Mouse (Mus musculus): ENCODE results near the gene Plekha1. TPM values are rescaled to one million over a fixed set of nuclear protein-coding genes. Genes with fewer than 3 reads are reported as not detected.

The Plekha1 gene
- polyA plus RNA-seq, 1 experiment from 2014 or later = 21.3 TPM

DNA sequence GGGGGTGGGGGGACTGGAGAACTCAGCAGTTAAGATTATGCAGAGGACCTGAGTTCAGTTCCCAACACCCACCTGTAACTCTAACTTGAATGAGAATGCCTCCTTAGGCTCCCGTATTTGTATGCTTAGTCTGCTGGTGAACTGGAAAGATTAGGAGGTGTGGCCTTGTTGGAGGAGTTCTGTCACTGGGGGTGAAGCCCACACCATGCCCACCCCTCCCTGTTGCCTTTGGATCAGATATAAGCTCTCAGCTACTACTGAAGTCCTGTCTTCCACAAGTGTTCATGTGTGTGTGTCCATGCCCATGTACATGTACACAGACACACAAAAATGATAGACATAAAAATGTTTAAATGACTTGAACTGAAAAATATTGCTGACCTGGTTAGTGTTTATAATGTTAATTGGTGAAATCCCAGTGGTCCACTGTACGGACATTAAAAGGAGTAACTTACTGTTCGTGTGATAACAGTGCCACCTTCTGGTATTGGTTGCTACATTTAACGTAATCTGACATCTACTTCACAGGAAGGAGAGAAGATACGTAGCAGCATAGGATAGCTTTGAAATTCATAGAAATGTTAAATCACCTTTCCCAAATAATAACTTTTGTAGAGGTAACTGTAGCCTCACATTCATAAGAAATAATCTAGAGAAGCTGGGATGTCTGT is 49.3 kb downstream of the Plekha1 start:
- H3K4me1 ChIP-seq (ENCODE audit: control insufficient read depth, insufficient read depth, low read length) = no peaks in the 10 kb centered on the region
- DNase-seq (ENCODE audit: low spot score) (no peak), ATAC-seq (ENCODE audit: insufficient number of reproducible peaks, low FRiP score, low TSS enrichment, low read depth) (no peak)
- H3K9ac ChIP-seq (ENCODE audit: low read length) = no peak overlapping the region
- H3K4me2 ChIP-seq (ENCODE audit: low read depth, severe bottlenecking) = no peak overlapping the region
- no peak overlapping the region for H3K4me3 ChIP-seq (ENCODE audit: low read depth, low read length)
- no peak overlapping the region for H3K27ac ChIP-seq (replicated peaks; ENCODE audit: low read depth, low read length)
- no peaks in the 10 kb centered on the region for H3K27me3 ChIP-seq (ENCODE audit: control insufficient read depth, insufficient read depth, low read length)
- no peaks in the 10 kb centered on the region for H3K36me3 ChIP-seq (ENCODE audit: control insufficient read depth, insufficient read depth, low read length)
- no peaks in the 10 kb centered on the region for H3K9me3 ChIP-seq (ENCODE audit: control insufficient read depth, low read length)
- WGBS = 66% methylated on average over 5 of the region's 5 CpGs

DNA sequence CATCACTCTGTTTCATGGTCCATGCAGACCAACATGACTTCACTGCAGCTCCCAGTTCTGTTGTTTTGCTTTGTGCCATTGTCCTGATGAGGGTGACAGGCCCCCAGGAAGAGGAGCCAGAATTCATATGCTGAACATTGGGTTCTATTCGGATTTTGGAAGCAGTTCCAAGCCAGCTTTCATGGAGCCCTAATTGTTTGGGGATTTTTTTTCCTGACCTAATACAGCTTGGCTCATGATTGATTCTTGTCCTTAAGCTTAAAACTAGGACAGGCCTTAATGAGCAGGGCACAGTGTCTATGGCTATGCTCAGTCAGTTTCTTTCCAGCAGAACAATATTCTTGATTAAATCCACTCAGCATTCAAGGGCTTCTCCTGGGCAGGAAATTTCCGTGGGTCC is 52.7 kb downstream of the Plekha1 start:
- ATAC-seq (ENCODE audit: insufficient number of reproducible peaks, low FRiP score, low TSS enrichment, low read depth) = no peak
- no peak overlapping the region for H3K4me2 ChIP-seq (ENCODE audit: low read depth, severe bottlenecking)
- no peak overlapping the region for H3K4me3 ChIP-seq (ENCODE audit: low read depth, low read length)
- DNase-seq (ENCODE audit: low spot score) = no peak
- no peaks in the 10 kb centered on the region for H3K4me1 ChIP-seq (ENCODE audit: control insufficient read depth, insufficient read depth, low read length)
- H3K36me3 ChIP-seq (ENCODE audit: control insufficient read depth, insufficient read depth, low read length) = no peaks in the 10 kb centered on the region
- WGBS = 74% methylated on average over 2 of the region's 2 CpGs
- H3K9me3 ChIP-seq (ENCODE audit: control insufficient read depth, low read length) = no peaks in the 10 kb centered on the region
- H3K27ac ChIP-seq (replicated peaks; ENCODE audit: low read depth, low read length) = no peak overlapping the region
- no peaks in the 10 kb centered on the region for H3K27me3 ChIP-seq (ENCODE audit: control insufficient read depth, insufficient read depth, low read length)
- no peak overlapping the region for H3K9ac ChIP-seq (ENCODE audit: low read length)

GRCm38 (mm10) chr7:130922981-130923731 is 57.6 kb downstream of the Plekha1 start:
- H3K4me2 ChIP-seq (ENCODE audit: low read depth, severe bottlenecking) = no peak overlapping the region
- WGBS = 78% methylated on average over 13 of the region's 13 CpGs
- no peaks in the 10 kb centered on the region for H3K4me1 ChIP-seq (ENCODE audit: control insufficient read depth, insufficient read depth, low read length)
- ATAC-seq (ENCODE audit: insufficient number of reproducible peaks, low FRiP score, low TSS enrichment, low read depth) (no peak), DNase-seq (ENCODE audit: low spot score) (no peak)
- no peaks in the 10 kb centered on the region for H3K9me3 ChIP-seq (ENCODE audit: control insufficient read depth, low read length)
- no peaks in the 10 kb centered on the region for H3K36me3 ChIP-seq (ENCODE audit: control insufficient read depth, insufficient read depth, low read length)
- no peak overlapping the region for H3K9ac ChIP-seq (ENCODE audit: low read length)
- H3K27me3 ChIP-seq (ENCODE audit: control insufficient read depth, insufficient read depth, low read length) = no peaks in the 10 kb centered on the region
- H3K4me3 ChIP-seq (ENCODE audit: low read depth, low read length) = no peak overlapping the region
- no peak overlapping the region for H3K27ac ChIP-seq (replicated peaks; ENCODE audit: low read depth, low read length)

GRCm38 (mm10) chr7:130930401-130930800 is 64.8 kb downstream of the Plekha1 start:
- WGBS = 72% methylated on average over 3 of the region's 3 CpGs

DNA sequence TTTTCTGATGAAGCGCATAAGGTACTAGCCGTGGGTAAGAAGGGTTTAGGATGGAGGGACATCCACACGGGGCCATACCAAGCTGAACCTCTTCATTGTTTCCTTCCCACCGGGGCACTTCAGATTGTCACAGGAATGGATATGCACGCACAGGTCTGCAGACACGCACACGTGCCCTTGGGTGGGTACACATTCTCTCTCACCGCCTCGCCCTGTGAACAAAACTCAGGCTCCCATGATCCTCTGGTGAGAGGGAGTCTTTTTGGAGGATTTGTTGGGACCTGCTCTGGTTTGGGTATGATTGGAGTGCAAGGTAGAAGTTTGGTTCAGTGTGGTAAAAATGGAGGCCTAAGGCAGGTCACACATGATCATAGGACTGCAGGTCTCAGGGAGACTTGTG is 67.4 kb downstream of the Plekha1 start:
- H3K9ac ChIP-seq (ENCODE audit: low read length) = no peak overlapping the region
- peaks cover 42% of the 10 kb centered on the region for H3K27me3 ChIP-seq (ENCODE audit: control insufficient read depth, insufficient read depth, low read length)
- 85% methylated on average over 9 of the region's 9 CpGs for WGBS
- no peaks in the 10 kb centered on the region; the same call in 1 of the 2 replicates for H3K9me3 ChIP-seq (ENCODE audit: control insufficient read depth, low read length)
- no peak for ATAC-seq (ENCODE audit: insufficient number of reproducible peaks, low FRiP score, low TSS enrichment, low read depth)
- H3K4me1 ChIP-seq (ENCODE audit: control insufficient read depth, insufficient read depth, low read length) = peaks cover 6% of the 10 kb centered on the region; the same call in 1 of the 2 replicates
- H3K27ac ChIP-seq (replicated peaks; ENCODE audit: low read depth, low read length) = no peak overlapping the region
- H3K4me3 ChIP-seq (ENCODE audit: low read depth, low read length) = no peak overlapping the region
- DNase-seq (ENCODE audit: low spot score) = no peak
- H3K36me3 ChIP-seq (ENCODE audit: control insufficient read depth, insufficient read depth, low read length) = no peaks in the 10 kb centered on the region
- H3K4me2 ChIP-seq (ENCODE audit: low read depth, severe bottlenecking) = no peak overlapping the region

More at GRCm38 (mm10) chr7:130930401-130930800, 64.8 kb downstream of the Plekha1 start:
- no peak overlapping the region for H3K4me2 ChIP-seq (ENCODE audit: low read depth, severe bottlenecking)
- ATAC-seq (ENCODE audit: insufficient number of reproducible peaks, low FRiP score, low TSS enrichment, low read depth) = no peak
- H3K9me3 ChIP-seq (ENCODE audit: control insufficient read depth, low read length) = no peaks in the 10 kb centered on the region; the same call in 1 of the 2 replicates
- H3K4me3 ChIP-seq (ENCODE audit: low read depth, low read length) = no peak overlapping the region
- no peaks in the 10 kb centered on the region for H3K36me3 ChIP-seq (ENCODE audit: control insufficient read depth, insufficient read depth, low read length)
- no peak overlapping the region for H3K9ac ChIP-seq (ENCODE audit: low read length)
- no peak for DNase-seq (ENCODE audit: low spot score)
- 0 out of 2 replicates have a peak, but pooled peaks cover under 1% of the 10 kb centered on the region for H3K4me1 ChIP-seq (ENCODE audit: control insufficient read depth, insufficient read depth, low read length)
- H3K27ac ChIP-seq (replicated peaks; ENCODE audit: low read depth, low read length) = no peak overlapping the region
- H3K27me3 ChIP-seq (ENCODE audit: control insufficient read depth, insufficient read depth, low read length) = peaks cover 18% of the 10 kb centered on the region

DNA sequence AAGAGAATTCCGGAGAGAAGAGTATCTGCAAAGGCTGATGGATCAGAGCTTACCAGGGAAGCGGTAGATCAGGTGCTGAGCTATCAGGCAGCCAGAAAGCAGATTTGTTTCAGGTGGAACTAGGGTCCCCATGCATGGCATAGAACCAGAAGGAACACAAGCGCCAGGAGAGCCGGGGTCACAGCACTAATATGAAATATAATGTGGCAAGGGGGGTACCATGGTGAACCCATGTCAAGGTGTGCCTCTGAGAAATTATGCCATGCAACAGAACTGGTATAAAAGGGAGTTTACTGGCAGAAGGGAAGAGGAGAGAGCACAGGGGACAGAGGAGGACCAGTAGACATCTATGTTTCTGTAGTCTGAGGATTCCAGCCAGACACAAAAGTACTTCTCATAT is 69.1 kb downstream of the Plekha1 start:
- H3K9ac ChIP-seq (ENCODE audit: low read length) = no peak overlapping the region
- H3K4me2 ChIP-seq (ENCODE audit: low read depth, severe bottlenecking) = no peak overlapping the region
- peaks cover 6% of the 10 kb centered on the region; the same call in 1 of the 2 replicates for H3K4me1 ChIP-seq (ENCODE audit: control insufficient read depth, insufficient read depth, low read length)
- H3K27ac ChIP-seq (replicated peaks; ENCODE audit: low read depth, low read length) = no peak overlapping the region
- ATAC-seq (ENCODE audit: insufficient number of reproducible peaks, low FRiP score, low TSS enrichment, low read depth) (no peak), DNase-seq (ENCODE audit: low spot score) (no peak)
- H3K4me3 ChIP-seq (ENCODE audit: low read depth, low read length) = no peak overlapping the region
- H3K27me3 ChIP-seq (ENCODE audit: control insufficient read depth, insufficient read depth, low read length) = peaks cover 50% of the 10 kb centered on the region
- 76% methylated on average over 4 of the region's 4 CpGs for WGBS
- H3K9me3 ChIP-seq (ENCODE audit: control insufficient read depth, low read length) = no peaks in the 10 kb centered on the region; the same call in 1 of the 2 replicates
- H3K36me3 ChIP-seq (ENCODE audit: control insufficient read depth, insufficient read depth, low read length) = no peaks in the 10 kb centered on the region

DNA sequence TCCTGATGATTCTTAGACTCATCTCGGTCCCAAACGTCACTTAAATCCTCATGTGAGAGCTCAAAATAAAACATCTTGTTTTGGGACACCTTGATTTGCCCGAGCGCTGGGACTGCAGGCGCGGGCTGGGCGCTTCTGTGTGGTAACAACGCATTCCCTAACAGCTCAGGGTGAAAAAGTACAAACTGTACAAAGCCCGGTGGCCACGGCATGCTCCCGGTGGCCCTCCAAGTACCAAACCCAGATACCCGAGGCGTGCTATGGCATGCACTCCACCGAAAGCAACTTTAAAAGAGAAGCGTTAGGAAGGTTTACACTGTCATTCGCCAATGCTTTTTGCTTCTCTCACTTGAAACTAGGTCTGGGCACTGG is 69.9 kb downstream of the Plekha1 start:
- H3K27ac ChIP-seq (replicated peaks; ENCODE audit: low read depth, low read length) = no peak overlapping the region
- no peaks in the 10 kb centered on the region for H3K36me3 ChIP-seq (ENCODE audit: control insufficient read depth, insufficient read depth, low read length)
- H3K4me1 ChIP-seq (ENCODE audit: control insufficient read depth, insufficient read depth, low read length) = peaks cover 6% of the 10 kb centered on the region; the same call in 1 of the 2 replicates
- DNase-seq (ENCODE audit: low spot score) = no peak
- peak overlapping the region; percentile 70 for H3K4me2 ChIP-seq (ENCODE audit: low read depth, severe bottlenecking)
- no peak overlapping the region for H3K9ac ChIP-seq (ENCODE audit: low read length)
- H3K9me3 ChIP-seq (ENCODE audit: control insufficient read depth, low read length) = no peaks in the 10 kb centered on the region; the same call in 1 of the 2 replicates
- 10% methylated on average over 16 of the region's 16 CpGs for WGBS
- peaks cover 50% of the 10 kb centered on the region for H3K27me3 ChIP-seq (ENCODE audit: control insufficient read depth, insufficient read depth, low read length)
- ATAC-seq (ENCODE audit: insufficient number of reproducible peaks, low FRiP score, low TSS enrichment, low read depth) = no peak
- peak overlapping the region; percentile 47 for H3K4me3 ChIP-seq (ENCODE audit: low read depth, low read length)

DNA sequence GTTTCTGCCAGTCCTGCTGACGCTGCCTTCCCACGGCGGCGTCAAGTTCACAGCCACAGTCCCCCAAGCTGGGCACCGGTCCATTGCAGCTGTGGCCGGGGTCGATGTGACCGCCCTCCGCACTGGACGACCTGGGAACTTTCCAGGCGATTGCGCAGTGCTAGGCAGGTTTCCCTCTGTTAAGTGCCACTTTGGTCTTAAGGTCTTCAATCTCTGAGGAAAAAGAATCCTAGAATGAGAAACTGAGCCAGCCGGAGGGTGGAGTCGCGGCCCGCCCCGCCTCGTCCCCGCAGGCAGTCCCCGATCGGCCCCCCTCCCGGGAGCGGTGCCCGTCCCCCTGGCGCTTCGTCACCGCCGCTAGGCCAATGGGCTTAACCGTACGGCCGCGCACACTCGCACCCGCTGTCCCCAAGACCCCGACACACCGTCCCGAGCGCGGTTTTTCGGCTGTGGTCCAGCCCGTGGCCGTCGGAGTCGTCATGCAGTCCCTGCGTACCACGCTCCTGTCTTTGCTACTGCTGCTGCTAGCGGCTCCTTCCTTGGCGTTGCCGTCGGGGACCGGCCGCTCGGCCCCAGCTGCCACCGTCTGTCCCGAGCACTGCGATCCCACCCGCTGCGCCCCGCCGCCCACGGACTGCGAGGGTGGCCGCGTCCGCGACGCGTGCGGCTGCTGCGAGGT is 70.4 kb downstream of the Plekha1 start, which contains the start of gene Htra1:
Gene Htra1 (plus strand): TSS at position 319 of the 679 bp plus-strand sequence.
- peak within 1 kb of the TSS; percentile 47 for H3K4me3 ChIP-seq (ENCODE audit: low read depth, low read length)
- no peaks in the 10 kb centered on the region; the same call in 1 of the 2 replicates for H3K9me3 ChIP-seq (ENCODE audit: control insufficient read depth, low read length)
- H3K36me3 ChIP-seq (ENCODE audit: control insufficient read depth, insufficient read depth, low read length) = no peaks in the 10 kb centered on the region
- peak within 1 kb of the TSS; percentile 45 for H3K9ac ChIP-seq (ENCODE audit: low read length)
- ATAC-seq (ENCODE audit: insufficient number of reproducible peaks, low FRiP score, low TSS enrichment, low read depth) (peak; percentile 67), DNase-seq (ENCODE audit: low spot score) (peak; percentile 70)
- H3K27ac ChIP-seq (replicated peaks; ENCODE audit: low read depth, low read length) = no peak within 1 kb of the TSS
- H3K27me3 ChIP-seq (ENCODE audit: control insufficient read depth, insufficient read depth, low read length) = peaks cover 50% of the 10 kb centered on the region
- H3K4me2 ChIP-seq (ENCODE audit: low read depth, severe bottlenecking) = peak within 1 kb of the TSS; percentile 70
- WGBS = under 1% methylated on average over 68 of the region's 70 CpGs
- peaks cover 6% of the 10 kb centered on the region; the same call in 1 of the 2 replicates for H3K4me1 ChIP-seq (ENCODE audit: control insufficient read depth, insufficient read depth, low read length)
